Mouse (Mus musculus) neural tube, embryonic 13.5 days (tissue): ENCODE results near the gene Ppp6r1. TPM values are rescaled to one million over a fixed set of nuclear protein-coding genes. Genes with fewer than 3 reads are reported as not detected.
"Not testable (repeated sequence)": the region's sequence is repeated elsewhere in the genome, so short reads cannot be mapped to it uniquely, and the experiment has no call there.

Source experiments
- ATAC-seq: fragments of 200-750 bp; cut with Nextera tagmentation; 2 replicates; pipeline ENCODE4 v1.8.0; 2017; ENCODE audit warnings: low read depth, mild to moderate bottlenecking, moderate TSS enrichment, moderate library complexity
- H3K27ac ChIP-seq: fragments of 300-500 bp; sonication (generic); replicated peaks from 2 replicates; pipeline ENCODE4 v1.5.1; 2015; ENCODE audit warnings: moderate library complexity, mild to moderate bottlenecking, inconsistent platforms
- H3K27me3 ChIP-seq: fragments of 300-500 bp; sonication (generic); 2 replicates; pipeline ENCODE4 v1.6.1; 2015; ENCODE audit warnings: mild to moderate bottlenecking, inconsistent platforms
- H3K36me3 ChIP-seq: fragments of 300-500 bp; sonication (generic); 2 replicates; pipeline ENCODE4 v1.6.1; 2015; ENCODE audit warnings: mild to moderate bottlenecking, inconsistent platforms
- H3K4me1 ChIP-seq: fragments of 300-500 bp; sonication (generic); replicated peaks from 2 replicates; pipeline ENCODE4 v1.6.1; 2015; ENCODE audit warnings: inconsistent platforms
- H3K4me2 ChIP-seq: fragments of 300-500 bp; sonication (generic); 2 replicates; pipeline ENCODE4 v1.6.1; 2015; ENCODE audit warnings: inconsistent platforms, mild to moderate bottlenecking, moderate library complexity
- H3K4me3 ChIP-seq: fragments of 300-500 bp; sonication (generic); 2 replicates; pipeline ENCODE4 v1.5.1; 2015; ENCODE audit warnings: mild to moderate bottlenecking, inconsistent platforms
- H3K9ac ChIP-seq: fragments of 300-500 bp; sonication (generic); 2 replicates; pipeline ENCODE4 v1.6.1; 2015; ENCODE audit warnings: moderate library complexity, mild to moderate bottlenecking, inconsistent platforms
- H3K9me3 ChIP-seq: fragments of 300-500 bp; sonication (generic); 2 replicates; pipeline ENCODE4 v1.6.1; 2016; ENCODE audit warnings: inconsistent platforms
- WGBS: fragments of 180-500 bp; shearing (Covaris S2); methylation state at CpG from one replicate; pipeline ENCODE4 v1.1.7; 2015; 5-methylcytosine and 5-hydroxymethylcytosine counted together
- polyA plus RNA-seq: library from polyadenylated mRNA; unstranded; fragments of >200 nt; fragmentation: Nextera tagmentation; extraction: Ambion mirVana; gene quantifications from 2 replicates; pipeline ENCODE4 v1.2.1, GENCODE M21; 2015

Gene Ppp6r1
- polyA plus RNA-seq, 1 experiment from 2014 or later: 10.3 TPM

DNA sequence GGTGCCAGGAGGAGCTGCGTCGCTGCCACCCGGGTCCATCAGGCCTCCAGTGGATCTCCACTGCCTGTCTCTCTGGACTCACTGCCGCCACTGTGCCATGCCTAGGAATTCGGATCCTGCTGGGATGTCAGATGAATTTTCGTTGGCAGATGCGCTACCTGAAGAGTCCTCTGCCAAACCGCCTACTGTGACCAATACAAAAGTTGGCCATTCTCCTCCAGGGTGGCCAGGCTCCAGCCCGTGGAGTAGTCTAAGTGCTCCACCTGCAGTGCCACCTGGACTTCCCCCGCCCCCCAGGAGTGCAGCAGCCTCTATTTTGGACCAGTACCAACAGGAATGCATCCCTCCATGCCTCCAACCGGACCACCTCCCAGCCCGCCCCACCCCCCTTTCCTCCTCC is 47.3 kb downstream of the Ppp6r1 start:
- Histone ChIP-seq H3K4me2 (no peak overlapping the region), H3K4me3 (no peak overlapping the region), H3K9ac (no peak overlapping the region), H3K4me1 (no peaks in the 10 kb centered on the region), H3K36me3 (no peaks in the 10 kb centered on the region), H3K27ac (no peak overlapping the region), H3K27me3 (no peaks in the 10 kb centered on the region), H3K9me3 (no peaks in the 10 kb centered on the region)
- ATAC-seq: no peak
- 83% methylated on average over 12 of the region's 12 CpGs for whole genome bisulfite sequencing

DNA sequence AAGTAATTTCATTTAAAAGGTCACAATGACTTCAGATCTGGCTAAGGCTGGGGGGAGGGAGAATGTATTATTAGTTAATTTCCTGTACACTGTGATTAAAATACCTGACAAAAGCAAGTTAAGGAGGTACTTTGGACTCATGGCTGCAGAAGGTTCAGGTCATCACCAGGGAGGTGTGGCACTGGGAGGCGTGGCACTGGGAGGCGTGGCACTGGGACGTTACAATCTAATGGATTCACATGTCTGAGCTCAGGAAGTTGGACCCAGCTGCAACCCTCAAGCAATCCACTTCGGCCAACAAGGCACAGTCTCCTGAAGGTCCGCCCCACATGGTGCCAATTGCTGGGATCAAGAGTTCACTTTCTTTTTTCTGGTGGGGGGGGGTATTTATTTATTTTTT is 50.8 kb downstream of the Ppp6r1 start:
- WGBS: 70% methylated on average over 5 of the region's 5 CpGs
- Histone ChIP-seq H3K9me3 (no peaks in the 10 kb centered on the region), H3K27me3 (no peaks in the 10 kb centered on the region), H3K4me2 (no peak overlapping the region), H3K27ac (no peak overlapping the region), H3K4me3 (no peak overlapping the region), H3K9ac (no peak overlapping the region), H3K4me1 (no peaks in the 10 kb centered on the region), H3K36me3 (no peaks in the 10 kb centered on the region)
- ATAC-seq: no peak

DNA sequence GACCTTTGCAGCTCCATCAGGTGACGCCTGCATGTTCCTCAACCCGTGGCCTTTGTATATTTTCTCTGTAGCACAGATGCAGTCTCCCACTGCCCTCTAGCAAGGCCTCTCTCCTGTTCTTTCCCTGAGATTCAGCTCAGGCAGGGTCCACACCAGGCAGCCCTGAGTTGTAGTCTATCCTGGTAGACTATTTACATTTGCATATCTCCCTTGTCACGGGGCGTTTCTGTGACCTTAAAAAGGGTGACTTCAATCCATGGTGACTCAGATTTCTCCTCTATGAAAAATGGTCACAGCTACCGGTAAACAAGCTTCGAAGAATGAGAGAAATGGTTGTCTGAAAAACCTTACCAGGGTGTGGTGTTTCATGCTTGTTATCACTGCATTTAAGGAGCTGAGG is 54.9 kb downstream of the Ppp6r1 start, which contains the start of gene Ptprh:
Gene Ptprh, minus strand, starts transcription at position 169 of the 400 bp plus-strand sequence.
- Histone ChIP-seq H3K4me2 (no peak within 1 kb of the TSS), H3K9me3 (0 out of 2 replicates have a peak, but pooled peaks cover 3% of the 10 kb centered on the region), H3K4me3 (no peak within 1 kb of the TSS), H3K36me3 (no peaks in the 10 kb centered on the region), H3K27me3 (no peaks in the 10 kb centered on the region), H3K4me1 (no peaks in the 10 kb centered on the region), H3K27ac (no peak within 1 kb of the TSS), H3K9ac (no peak within 1 kb of the TSS)
- 87% methylated on average over 6 of the region's 6 CpGs for WGBS
- ATAC-seq: no peak

DNA sequence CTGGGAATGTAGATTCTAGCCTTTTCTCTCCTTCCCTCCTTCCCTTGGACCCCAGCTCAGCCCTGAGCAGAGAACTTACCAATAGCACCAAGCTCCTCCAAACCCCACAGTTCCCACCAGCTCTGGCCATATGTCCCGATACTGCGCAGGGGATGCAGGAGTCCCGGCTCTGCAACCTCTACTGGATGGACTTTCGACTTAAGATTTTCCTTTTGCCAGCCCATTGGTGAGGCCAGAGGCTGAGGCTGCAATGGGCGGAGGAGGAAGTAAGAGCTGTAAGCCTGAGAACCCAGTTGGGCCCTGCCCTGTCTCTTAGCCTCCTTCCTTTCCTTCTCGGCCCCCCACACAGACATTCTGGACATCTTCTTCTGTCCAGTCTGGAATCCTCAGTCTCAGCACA is 55.9 kb downstream of the Ppp6r1 start:
- no peaks in the 10 kb centered on the region for H3K4me1 ChIP-seq
- H3K9me3 ChIP-seq: 0 out of 2 replicates have a peak, but pooled peaks cover 3% of the 10 kb centered on the region
- H3K36me3 ChIP-seq: no peaks in the 10 kb centered on the region
- H3K27ac ChIP-seq: no peak overlapping the region
- no peak overlapping the region for H3K4me3 ChIP-seq
- no peak overlapping the region for H3K4me2 ChIP-seq
- no peaks in the 10 kb centered on the region for H3K27me3 ChIP-seq
- WGBS: 89% methylated on average over 6 of the region's 6 CpGs
- H3K9ac ChIP-seq: no peak overlapping the region
- no peak for ATAC-seq

DNA sequence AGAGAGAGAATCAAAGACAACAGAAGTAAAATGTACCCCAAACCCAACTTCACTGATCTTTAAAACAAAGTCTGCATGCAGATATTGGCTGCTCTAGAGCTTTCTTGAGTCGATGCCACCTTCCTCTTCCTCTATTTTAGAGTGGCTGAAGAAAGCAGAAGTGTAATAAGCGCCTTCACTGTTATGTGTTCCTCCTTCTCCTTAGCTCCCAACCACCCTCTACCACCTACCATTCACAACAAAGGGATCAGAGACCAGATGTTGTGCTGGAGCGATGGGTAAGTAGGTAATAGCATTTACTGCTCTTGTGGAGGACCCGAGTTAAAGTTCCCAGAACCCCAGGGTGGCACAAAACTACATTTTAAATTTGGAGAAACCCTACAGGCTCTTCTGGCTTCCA is 61.8 kb downstream of the Ppp6r1 start:
- WGBS: 77% methylated on average over 4 of the region's 4 CpGs
- H3K27ac ChIP-seq, H3K27me3 ChIP-seq, H3K36me3 ChIP-seq, H3K4me1 ChIP-seq, H3K4me3 ChIP-seq, H3K9ac ChIP-seq, ATAC-seq, H3K9me3 ChIP-seq, H3K4me2 ChIP-seq: not testable (repeated sequence)

Other genes starting within 250 kb of the Ppp6r1 start
- gene Rdh13, start 213.4 kb downstream of the Ppp6r1 start, polyA plus RNA-seq: 35.9 and 38.6 TPM in 2 replicates
- 12.1 and 12.9 TPM in 2 replicates for gene Eps8l1, start 198.3 kb downstream of the Ppp6r1 start, polyA plus RNA-seq
- gene Ppp1r12c, start 157.3 kb downstream of the Ppp6r1 start, polyA plus RNA-seq: 46.0 and 48.4 TPM in 2 replicates
- 12.7 and 42.9 TPM in 2 replicates for gene Tnnt1, start 142.6 kb downstream of the Ppp6r1 start, polyA plus RNA-seq
- gene Tnni3, start 134.8 kb downstream of the Ppp6r1 start, polyA plus RNA-seq: 1.8 and 3.6 TPM in 2 replicates
- gene Dnaaf3, start 126.6 kb downstream of the Ppp6r1 start, polyA plus RNA-seq: 1.1 and 1.2 TPM in 2 replicates
- gene Syt5, start 111.5 kb downstream of the Ppp6r1 start, polyA plus RNA-seq: 53.6 and 60.5 TPM in 2 replicates
- 0.26 and 0.31 TPM in 2 replicates for gene Ptprh, start 55.0 kb downstream of the Ppp6r1 start, polyA plus RNA-seq
- 2.4 and 3.5 TPM in 2 replicates for gene Tmem86b, start 27.6 kb downstream of the Ppp6r1 start, polyA plus RNA-seq
- 121 and 136 TPM in 2 replicates for gene Hspbp1, start 26.0 kb upstream of the Ppp6r1 start, polyA plus RNA-seq
- gene Brsk1, start 31.6 kb upstream of the Ppp6r1 start, polyA plus RNA-seq: 5.9 and 6.2 TPM in 2 replicates
- 0.32 TPM in 1 of 2 replicates, not detected in the other for gene Tmem150b, start 66.2 kb upstream of the Ppp6r1 start, polyA plus RNA-seq
- 84.0 and 84.7 TPM in 2 replicates for gene Kmt5c, start 81.1 kb upstream of the Ppp6r1 start, polyA plus RNA-seq
- gene Cox6b2, start 94.1 kb upstream of the Ppp6r1 start, polyA plus RNA-seq: 18.9 and 19.0 TPM in 2 replicates
- not detected in 2 replicates for gene Fam71e2, start 112.3 kb upstream of the Ppp6r1 start, polyA plus RNA-seq
- gene Il11, start 123.8 kb upstream of the Ppp6r1 start, polyA plus RNA-seq: 0.46 and 0.91 TPM in 2 replicates
- not detected in 2 replicates for gene Tmem190, start 123.9 kb upstream of the Ppp6r1 start, polyA plus RNA-seq
- gene Tmem238, start 130.6 kb upstream of the Ppp6r1 start, polyA plus RNA-seq: 2.9 and 3.8 TPM in 2 replicates
- gene Rpl28, start 133.9 kb upstream of the Ppp6r1 start, polyA plus RNA-seq: 194 and 230 TPM in 2 replicates
- 266 and 276 TPM in 2 replicates for gene Ube2s, start 153.6 kb upstream of the Ppp6r1 start, polyA plus RNA-seq
- 8.7 and 9.7 TPM in 2 replicates for gene Shisa7, start 185.7 kb upstream of the Ppp6r1 start, polyA plus RNA-seq
- gene Isoc2b, start 211.2 kb upstream of the Ppp6r1 start, polyA plus RNA-seq: 4.5 and 4.8 TPM in 2 replicates
- 0.51 and 0.91 TPM in 2 replicates for gene Isoc2a, start 218.1 kb upstream of the Ppp6r1 start, polyA plus RNA-seq
- gene Gm36210, start 247.5 kb upstream of the Ppp6r1 start, polyA plus RNA-seq: 0.35 and 0.47 TPM in 2 replicates